Mouse (Mus musculus): ENCODE results near the gene Cd300e.

Cd300e gene

GRCm38 (mm10) chr11:115004070-115004469 is 57.9 kb downstream of the Cd300e start:
- intact Hi-C loops (cut with DNase I) = no loop called here
